Mouse (Mus musculus): ENCODE data around the gene Ell. TPM values are rescaled to one million over a fixed set of nuclear protein-coding genes. Genes with fewer than 3 reads are reported as not detected.

Ell gene
- polyA plus RNA-seq, 1 experiment from 2014 or later = 18.0 TPM

- peaks cover 35% of the 10 kb centered on the region for H3K4me1 ChIP-seq (replicated peaks)
- H3K9ac ChIP-seq (replicated peaks) = no peak overlapping the region
- H3K27me3 ChIP-seq = no peaks in the 10 kb centered on the region
- no peaks in the 10 kb centered on the region for H3K9me3 ChIP-seq
- 85% methylated on average over 6 of the region's 6 CpGs for WGBS
- H3K4me2 ChIP-seq (replicated peaks) = no peak overlapping the region
- ATAC-seq = no peak
- no peak overlapping the region for H3K27ac ChIP-seq
- H3K36me3 ChIP-seq = no peaks in the 10 kb centered on the region
- no peak overlapping the region for H3K4me3 ChIP-seq (replicated peaks)
Measured at GRCm38 (mm10) chr8:70544200-70544687, 5.0 kb downstream of the Ell start.

- Histone ChIP-seq H3K4me3 (replicated peaks) (no peak overlapping the region), H3K27ac (no peak overlapping the region), H3K36me3 (no peaks in the 10 kb centered on the region), H3K9ac (replicated peaks) (no peak overlapping the region), H3K9me3 (no peaks in the 10 kb centered on the region), H3K4me2 (replicated peaks) (no peak overlapping the region), H3K4me1 (replicated peaks) (peaks cover 19% of the 10 kb centered on the region), H3K27me3 (no peaks in the 10 kb centered on the region)
- 91% methylated on average over 4 of the region's 4 CpGs for WGBS
- no peak for ATAC-seq
Measured at GRCm38 (mm10) chr8:70546412-70546811, 7.2 kb downstream of the Ell start.

DNA sequence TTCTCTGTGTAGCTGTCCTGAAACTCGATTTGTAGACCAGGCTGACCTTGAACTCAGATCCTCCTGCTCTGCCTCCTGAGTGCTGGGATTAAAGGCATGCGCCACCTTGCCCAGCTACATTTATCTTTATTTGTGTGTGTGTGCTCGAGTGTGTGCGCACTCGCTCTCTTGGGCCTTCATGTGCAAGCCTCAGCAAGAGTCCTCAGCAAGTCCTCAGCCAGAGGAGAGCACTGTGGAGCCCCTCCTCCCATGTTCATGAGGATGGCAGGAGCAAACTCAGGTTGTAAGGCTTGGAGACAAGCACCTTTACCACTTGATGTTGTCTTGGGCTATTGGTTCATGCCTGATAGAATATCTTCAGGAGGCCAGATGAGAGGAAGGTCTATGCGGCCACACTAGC is 8.5 kb downstream of the Ell start:
- Histone ChIP-seq H3K36me3 (no peaks in the 10 kb centered on the region), H3K9ac (replicated peaks) (no peak overlapping the region), H3K4me3 (replicated peaks) (no peak overlapping the region), H3K9me3 (no peaks in the 10 kb centered on the region), H3K4me1 (replicated peaks) (peaks cover 14% of the 10 kb centered on the region; the same call in 1 of the 2 replicates), H3K4me2 (replicated peaks) (no peak overlapping the region), H3K27ac (no peak overlapping the region), H3K27me3 (no peaks in the 10 kb centered on the region)
- 92% methylated on average over 6 of the region's 6 CpGs for WGBS
- ATAC-seq = no peak

DNA sequence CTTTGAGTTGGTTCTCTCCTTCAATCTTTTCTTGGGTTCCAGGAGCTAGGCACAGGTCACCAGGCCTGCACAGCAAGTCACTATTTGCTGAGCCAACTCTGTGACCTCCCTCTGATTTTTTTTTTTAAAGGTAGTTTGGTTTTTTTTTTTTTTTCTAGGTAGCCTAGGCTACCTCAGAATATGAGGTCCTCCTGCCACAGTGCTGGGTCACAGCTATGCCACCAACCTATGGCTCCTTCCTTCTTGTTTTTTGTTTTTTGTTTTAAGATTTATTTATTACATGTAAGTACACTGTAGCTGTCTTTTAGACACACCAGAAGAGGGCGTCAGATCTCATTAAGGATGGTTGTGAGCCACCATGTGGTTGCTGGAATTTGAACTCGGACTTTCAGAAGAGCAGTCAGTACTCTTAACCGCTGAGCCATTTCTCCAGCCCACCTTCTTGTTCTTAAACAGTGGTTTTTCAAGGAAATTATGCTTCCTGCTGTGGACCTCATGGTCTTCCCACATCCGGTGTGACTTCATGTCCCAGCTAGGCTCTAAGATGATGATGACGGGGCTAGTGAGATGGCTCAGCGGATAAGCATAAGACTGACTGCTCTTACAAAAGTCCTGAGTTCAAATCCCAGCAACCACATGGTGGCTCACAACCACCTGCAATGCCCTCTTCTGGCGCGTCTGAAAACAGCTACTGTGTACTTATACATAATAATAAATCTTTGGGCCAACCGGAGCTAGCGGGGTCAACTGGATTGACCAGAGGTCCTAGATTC is 10.3 kb downstream of the Ell start:
- Histone ChIP-seq H3K27me3 (no peaks in the 10 kb centered on the region), H3K9ac (replicated peaks) (no peak overlapping the region), H3K27ac (no peak overlapping the region), H3K4me1 (replicated peaks) (peaks cover 15% of the 10 kb centered on the region), H3K4me2 (replicated peaks) (no peak overlapping the region), H3K4me3 (replicated peaks) (no peak overlapping the region), H3K36me3 (no peaks in the 10 kb centered on the region), H3K9me3 (no peaks in the 10 kb centered on the region)
- no peak for ATAC-seq
- 96% methylated on average over 10 of the region's 10 CpGs for WGBS

DNA sequence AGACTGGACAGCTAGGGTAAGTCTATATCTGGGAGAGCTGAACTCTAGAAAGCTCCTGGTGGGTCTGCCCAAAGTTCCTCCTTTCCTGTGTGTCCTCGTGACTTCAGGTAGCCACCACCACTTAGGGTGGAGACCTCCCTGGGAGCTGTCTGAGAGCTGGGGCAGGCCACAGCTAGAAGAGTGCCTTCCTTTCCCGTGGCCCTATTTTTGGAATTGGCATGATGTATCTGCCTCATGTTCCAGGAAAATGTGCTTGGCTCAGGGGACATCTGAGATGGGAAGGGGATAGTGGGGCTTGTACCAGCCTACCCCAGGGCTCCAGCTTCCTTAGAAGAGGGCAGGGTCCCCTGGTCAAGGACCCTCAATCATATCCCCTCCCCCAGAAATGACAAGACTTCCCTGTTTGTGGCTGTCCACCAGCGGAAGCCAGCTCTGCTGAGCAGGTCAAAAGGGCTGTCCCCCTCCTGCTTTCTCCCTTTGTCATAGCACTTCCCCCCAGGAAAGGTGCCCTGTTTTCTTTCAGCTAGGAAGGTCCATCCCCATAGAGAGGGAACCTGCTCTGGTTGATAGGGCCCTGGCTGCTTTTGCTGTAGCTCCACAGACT is 12.4 kb downstream of the Ell start:
- Histone ChIP-seq H3K4me2 (replicated peaks) (no peak overlapping the region), H3K27me3 (no peaks in the 10 kb centered on the region), H3K4me1 (replicated peaks) (peaks cover 15% of the 10 kb centered on the region), H3K9ac (replicated peaks) (0 out of 2 replicates have a peak overlapping the region, but pooled peaks have one; percentile 6), H3K27ac (no peak overlapping the region), H3K9me3 (no peaks in the 10 kb centered on the region), H3K36me3 (no peaks in the 10 kb centered on the region), H3K4me3 (replicated peaks) (no peak overlapping the region)
- no peak for ATAC-seq
- WGBS = 84% methylated on average over 3 of the region's 3 CpGs

GRCm38 (mm10) chr8:70552836-70553235 is 13.6 kb downstream of the Ell start:
- Histone ChIP-seq H3K9me3 (no peaks in the 10 kb centered on the region), H3K4me1 (replicated peaks) (peaks cover 15% of the 10 kb centered on the region), H3K27ac (no peak overlapping the region), H3K4me2 (replicated peaks) (no peak overlapping the region), H3K9ac (replicated peaks) (0 out of 2 replicates have a peak overlapping the region, but pooled peaks have one; percentile 14), H3K4me3 (replicated peaks) (no peak overlapping the region), H3K36me3 (no peaks in the 10 kb centered on the region), H3K27me3 (no peaks in the 10 kb centered on the region)
- WGBS = 63% methylated on average over 1 of the region's 1 CpGs
- no peak for ATAC-seq

- Histone ChIP-seq H3K27ac (peak overlapping the region; percentile 44; the same call in 1 of the 2 replicates), H3K4me3 (replicated peaks) (no peak overlapping the region), H3K36me3 (no peaks in the 10 kb centered on the region), H3K9ac (replicated peaks) (no peak overlapping the region; the same call in 1 of the 2 replicates), H3K9me3 (no peaks in the 10 kb centered on the region), H3K27me3 (no peaks in the 10 kb centered on the region), H3K4me2 (replicated peaks) (no peak overlapping the region), H3K4me1 (replicated peaks) (peaks cover 15% of the 10 kb centered on the region)
- no peak for ATAC-seq
Measured at GRCm38 (mm10) chr8:70553740-70554139, 14.5 kb downstream of the Ell start.

DNA sequence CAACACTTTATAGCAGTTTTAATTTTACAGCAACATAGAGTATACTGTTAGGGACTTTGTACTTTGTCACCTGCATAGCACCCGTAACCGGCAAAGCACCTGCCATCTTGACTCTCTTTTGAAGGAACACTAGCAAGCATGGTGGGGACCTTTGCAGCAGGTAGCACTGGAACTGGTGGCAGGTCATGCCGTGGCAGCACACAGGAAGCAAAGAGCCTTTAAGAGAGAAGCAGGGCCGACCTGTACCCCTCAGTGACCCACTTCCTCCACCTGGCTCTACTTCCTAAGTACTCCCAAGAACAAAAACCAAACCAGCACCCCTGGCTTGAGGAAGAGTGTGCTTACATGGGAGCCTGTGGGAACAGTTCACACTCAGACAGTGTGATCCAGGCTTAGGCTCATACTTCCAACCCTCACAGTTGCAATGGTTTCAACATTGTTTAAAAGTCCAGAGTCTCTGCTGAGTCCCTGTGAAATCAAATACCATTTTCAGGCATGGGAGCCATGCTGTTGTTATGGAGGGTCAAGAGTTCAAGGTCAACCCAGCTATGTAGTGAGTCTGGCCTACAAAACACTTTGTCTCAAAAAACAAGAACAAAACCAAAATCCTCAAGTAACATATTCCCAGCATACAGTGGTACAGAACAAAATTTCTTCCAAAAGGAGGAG is 16.0 kb downstream of the Ell start:
- no peaks in the 10 kb centered on the region for H3K9me3 ChIP-seq
- no peak overlapping the region for H3K4me3 ChIP-seq (replicated peaks)
- H3K9ac ChIP-seq (replicated peaks) = no peak overlapping the region
- H3K27me3 ChIP-seq = no peaks in the 10 kb centered on the region
- H3K36me3 ChIP-seq = no peaks in the 10 kb centered on the region
- no peak for ATAC-seq
- 91% methylated on average over 4 of the region's 4 CpGs for WGBS
- peaks cover 15% of the 10 kb centered on the region for H3K4me1 ChIP-seq (replicated peaks)
- no peak overlapping the region for H3K4me2 ChIP-seq (replicated peaks)
- H3K27ac ChIP-seq = no peak overlapping the region

DNA sequence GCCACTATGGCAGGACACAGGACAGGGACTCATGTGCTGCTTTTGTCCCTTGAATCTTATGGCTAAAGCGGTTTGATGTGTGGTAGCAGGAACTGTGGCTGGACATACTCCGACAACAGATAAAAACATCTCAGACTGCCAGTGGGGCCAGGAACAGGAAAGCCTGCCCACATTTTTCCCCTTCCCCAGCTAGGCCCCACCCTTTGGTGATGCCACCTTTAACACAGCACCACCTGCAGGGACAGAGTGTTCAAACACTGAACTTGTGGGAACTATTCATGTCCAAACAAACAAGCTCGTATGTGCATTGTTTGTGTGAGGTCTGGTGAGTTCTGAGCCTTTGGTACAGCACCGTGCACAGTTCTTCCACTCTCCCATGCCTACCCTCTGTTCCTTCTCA is 19.1 kb downstream of the Ell start:
- H3K36me3 ChIP-seq = no peaks in the 10 kb centered on the region
- H3K27me3 ChIP-seq = no peaks in the 10 kb centered on the region
- H3K4me2 ChIP-seq (replicated peaks) = no peak overlapping the region
- no peak overlapping the region for H3K4me3 ChIP-seq (replicated peaks)
- 74% methylated on average over 4 of the region's 4 CpGs for WGBS
- H3K9me3 ChIP-seq = no peaks in the 10 kb centered on the region
- H3K27ac ChIP-seq = no peak overlapping the region
- H3K9ac ChIP-seq (replicated peaks) = no peak overlapping the region
- H3K4me1 ChIP-seq (replicated peaks) = peaks cover 17% of the 10 kb centered on the region
- no peak for ATAC-seq

- H3K4me2 ChIP-seq (replicated peaks) = no peak overlapping the region
- no peak overlapping the region for H3K27ac ChIP-seq
- no peaks in the 10 kb centered on the region for H3K9me3 ChIP-seq
- H3K36me3 ChIP-seq = no peaks in the 10 kb centered on the region
- H3K27me3 ChIP-seq = no peaks in the 10 kb centered on the region
- WGBS = 79% methylated on average over 3 of the region's 3 CpGs
- peaks cover 11% of the 10 kb centered on the region for H3K4me1 ChIP-seq (replicated peaks)
- no peak overlapping the region for H3K4me3 ChIP-seq (replicated peaks)
- ATAC-seq = no peak
- no peak overlapping the region for H3K9ac ChIP-seq (replicated peaks)
Measured at GRCm38 (mm10) chr8:70558983-70559382, 19.7 kb downstream of the Ell start.

GRCm38 (mm10) chr8:70560096-70560495 is 20.8 kb downstream of the Ell start:
- Histone ChIP-seq H3K4me3 (replicated peaks) (no peak overlapping the region), H3K4me2 (replicated peaks) (no peak overlapping the region), H3K36me3 (no peaks in the 10 kb centered on the region), H3K4me1 (replicated peaks) (peaks cover 14% of the 10 kb centered on the region; the same call in 1 of the 2 replicates), H3K27ac (no peak overlapping the region), H3K9me3 (no peaks in the 10 kb centered on the region), H3K9ac (replicated peaks) (no peak overlapping the region), H3K27me3 (no peaks in the 10 kb centered on the region)
- no peak for ATAC-seq
- WGBS = 82% methylated on average over 2 of the region's 2 CpGs

GRCm38 (mm10) chr8:70560564-70560963 is 21.3 kb downstream of the Ell start:
- Histone ChIP-seq H3K36me3 (0 out of 2 replicates have a peak, but pooled peaks cover 3% of the 10 kb centered on the region), H3K9me3 (no peaks in the 10 kb centered on the region), H3K4me2 (replicated peaks) (no peak overlapping the region), H3K27ac (no peak overlapping the region), H3K4me1 (replicated peaks) (peaks cover 19% of the 10 kb centered on the region; the same call in 1 of the 2 replicates), H3K4me3 (replicated peaks) (no peak overlapping the region), H3K9ac (replicated peaks) (no peak overlapping the region), H3K27me3 (no peaks in the 10 kb centered on the region)
- no peak for ATAC-seq
- 65% methylated on average over 3 of the region's 3 CpGs for WGBS
